Mouse (Mus musculus): Measurements from ENCODE around the gene Trex1.

GRCm38 (mm10) chr9:109098366-109098765 lies 38.8 kb upstream of the Trex1 start:
- TF ChIP-seq CTCF (conservative IDR thresholded peaks at IDR 0.05; ENCODE audit: insufficient read depth, insufficient read length, low read depth, low read length) (no peak), POLR2A (IDR thresholded peaks at IDR 0.05; ENCODE audit: low read depth, low read length) (no peak)

All from kidney, adult 2 months (tissue).